Mouse (Mus musculus) left cerebral cortex, adult 8-10 months (tissue): Measurements from ENCODE around the gene Trim24. TPM values are rescaled to one million over a fixed set of nuclear protein-coding genes. Genes with fewer than 3 reads are reported as not detected.
"Not testable (repeated sequence)": the region's sequence is repeated elsewhere in the genome, so short reads cannot be mapped to it uniquely, and the experiment has no call there.

ENCODE experiments used
- DNase-seq, 2 experiments: peaks; one replicate each; pipeline ENCODE4 v3.0.0; 2022; ENCODE audit warnings: low spot score in 2 of 2
- total RNA-seq, 4 experiments: library from RNA; stranded (reverse); gene quantifications; 2 replicates each; pipeline ENCODE4 v1.2.4; 2022

Gene Trim24
- 10 to 100 TPM; 32.1 to 37.3 (median 34.2) TPM for total RNA-seq

- peak; percentile 72 to 97 for DNase-seq
Observed at GRCm38 (mm10) chr6:37870245-37871136, at the start of gene Trim24. Trim24 (plus strand) TSS chr6:37870811.

- no peak for DNase-seq
Observed at GRCm38 (mm10) chr6:37821531-37822051, 49.0 kb upstream of the Trim24 start.

GRCm38 (mm10) chr6:37822390-37822789, 48.2 kb upstream of the Trim24 start:
- DNase-seq, result no peak

GRCm38 (mm10) chr6:37823731-37824130, 46.9 kb upstream of the Trim24 start:
- no peak for DNase-seq

GRCm38 (mm10) chr6:37825331-37826115, 45.1 kb upstream of the Trim24 start:
- DNase-seq, result not testable (repeated sequence)

- no peak for DNase-seq
Observed at GRCm38 (mm10) chr6:37828955-37829354, 41.7 kb upstream of the Trim24 start.

- DNase-seq, result no peak
Observed at GRCm38 (mm10) chr6:37829631-37830030, 41.0 kb upstream of the Trim24 start.

GRCm38 (mm10) chr6:37833691-37834090, 36.9 kb upstream of the Trim24 start:
- no peak for DNase-seq

- not testable (repeated sequence) for DNase-seq
Observed at GRCm38 (mm10) chr6:37836951-37837565, 33.6 kb upstream of the Trim24 start.

GRCm38 (mm10) chr6:37842779-37843605, 27.6 kb upstream of the Trim24 start:
- DNase-seq, result no peak

- DNase-seq, result no peak
Observed at GRCm38 (mm10) chr6:37843647-37844273, 26.9 kb upstream of the Trim24 start.

GRCm38 (mm10) chr6:37844947-37845346, 25.7 kb upstream of the Trim24 start:
- DNase-seq, result not testable (repeated sequence)

- not testable (repeated sequence) for DNase-seq
Observed at GRCm38 (mm10) chr6:37847531-37847930, 23.1 kb upstream of the Trim24 start.

- no peak for DNase-seq
Observed at GRCm38 (mm10) chr6:37851352-37851751, 19.3 kb upstream of the Trim24 start.

GRCm38 (mm10) chr6:37853289-37853688, 17.3 kb upstream of the Trim24 start:
- no peak for DNase-seq

GRCm38 (mm10) chr6:37855384-37855783, 15.2 kb upstream of the Trim24 start:
- no peak for DNase-seq

GRCm38 (mm10) chr6:37856300-37856699, 14.3 kb upstream of the Trim24 start:
- not testable (repeated sequence) for DNase-seq

GRCm38 (mm10) chr6:37857196-37857874, 13.3 kb upstream of the Trim24 start:
- no peak for DNase-seq

- no peak for DNase-seq
Observed at GRCm38 (mm10) chr6:37858126-37858525, 12.5 kb upstream of the Trim24 start.

- DNase-seq, result no peak
Observed at GRCm38 (mm10) chr6:37862893-37863292, 7.7 kb upstream of the Trim24 start.
